Comparison of ENCODE assay signal across 26 mouse cellular contexts in the genomic region with DNA sequence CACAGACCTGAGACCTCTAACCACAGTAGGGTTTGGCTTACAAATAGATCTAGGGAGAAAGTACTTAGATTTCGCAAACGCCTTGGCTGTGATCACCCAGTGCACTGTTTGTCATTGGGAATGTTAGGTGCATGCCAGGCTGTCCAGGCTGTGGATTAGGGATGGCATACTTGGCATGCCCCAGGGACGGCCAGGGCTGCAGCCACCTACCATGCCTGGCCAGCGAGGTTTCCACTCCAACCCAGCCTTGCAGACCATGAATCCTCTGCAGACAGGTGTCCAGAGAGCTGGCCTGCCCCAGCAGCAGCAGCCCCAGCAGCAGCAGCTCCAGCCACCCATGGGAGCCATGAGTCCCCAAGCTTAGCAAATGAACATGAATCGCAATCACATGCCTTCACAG. TPM values are rescaled to one million over a fixed set of nuclear protein-coding genes. Genes with fewer than 3 reads are reported as not detected.
A peak's percentile ranks its signal among the peaks of the same experiment; 100 is the strongest.
DNase-seq lines count a peak whose midpoint lies in the region; ATAC-seq and TF ChIP-seq lines count a peak whose summit lies in the region.
"Had no signal": no experiment of that assay in that cellular context is flagged by ENCODE, and none has a peak within 500 bp of the region (broad histone marks: within the 10 kb centered on the region; RNA-seq: fewer than 3 reads in every experiment).

No protein-coding gene starts in this region.

- no peak overlapping the region for H3K4me2 ChIP-seq in liver, postnatal 0 days (ENCODE audit: low read depth, low read length)
- H3K4me2 ChIP-seq: heart, embryonic 12.5 days; kidney, embryonic 15.5 days; liver, embryonic 15.5 days; lung, embryonic 15.5 days; midbrain, embryonic 12.5 days had no signal

- no peak for TF ChIP-seq POLR2A in liver, adult 2 months (IDR thresholded peaks at IDR 0.05; ENCODE audit: extremely low read depth, insufficient read depth, low read length)
- no peak for TF ChIP-seq POLR2A in small intestine, adult 2 months (IDR thresholded peaks at IDR 0.05; ENCODE audit: low read depth, low read length)
- TF ChIP-seq POLR2A in thymus, adult 2 months (IDR thresholded peaks at IDR 0.05; ENCODE audit: control insufficient read depth, extremely low read depth, insufficient read depth, low read length, poor library complexity) = no peak

- H3K27ac ChIP-seq in liver, adult 2 months (replicated peaks; ENCODE audit: insufficient read depth, low read depth, low read length) = no peak overlapping the region
- H3K27ac ChIP-seq in liver, postnatal 0 days (ENCODE audit: low read depth) = no peak overlapping the region
- H3K27ac ChIP-seq in small intestine, adult 2 months (ENCODE audit: insufficient read depth, low read depth, low read length) = 0 out of 2 replicates have a peak overlapping the region, but pooled peaks have one; percentile 2
- H3K27ac ChIP-seq in thymus, adult 2 months (ENCODE audit: control insufficient read depth, insufficient read depth, low read length) = no peak overlapping the region
- H3K27ac ChIP-seq: forebrain, embryonic 10.5 days; forebrain, embryonic 15.5 days; hindbrain, embryonic 13.5 days; kidney, embryonic 15.5 days; liver, embryonic 15.5 days; lung, embryonic 15.5 days; midbrain, embryonic 12.5 days; neural tube, embryonic 15.5 days had no signal

- H3K4me1 ChIP-seq in liver, adult 2 months (ENCODE audit: control insufficient read depth, insufficient read depth, low read length) = peaks cover 9% of the 10 kb centered on the region
- H3K4me1 ChIP-seq in liver, postnatal 0 days (ENCODE audit: insufficient read depth) = no peaks in the 10 kb centered on the region
- H3K4me1 ChIP-seq in small intestine, adult 2 months (ENCODE audit: control insufficient read depth, insufficient read depth, insufficient read length, low read length) = no peaks in the 10 kb centered on the region
- no peaks in the 10 kb centered on the region for H3K4me1 ChIP-seq in thymus, adult 2 months (replicated peaks; ENCODE audit: control insufficient read depth, insufficient read depth, low read length)
- H3K4me1 ChIP-seq: heart, embryonic 12.5 days; liver, embryonic 15.5 days had no signal

- in situ Hi-C loops in Patski (cut with MboI; ENCODE audit: low pct_unique_long_range_greater_than_20kb) = no loop called here

- no peak for TF ChIP-seq EP300 in liver, postnatal 0 days (IDR thresholded peaks at IDR 0.05; ENCODE audit: low read depth)

- no peaks in the 10 kb centered on the region for H3K79me2 ChIP-seq in liver, adult 2 months (ENCODE audit: control insufficient read depth, insufficient read depth, low read length)

- POLR2A ChIA-PET in Patski (lab: Charles Lee) = no interaction called here

- no peak overlapping the region for H3K9ac ChIP-seq in liver, adult 2 months (ENCODE audit: low read depth, low read length)
- no peak overlapping the region for H3K9ac ChIP-seq in liver, postnatal 0 days (replicated peaks)
- H3K9ac ChIP-seq: heart, embryonic 12.5 days; hindbrain, embryonic 13.5 days; kidney, embryonic 15.5 days; liver, embryonic 15.5 days; lung, embryonic 15.5 days; midbrain, embryonic 12.5 days; neural tube, embryonic 15.5 days had no signal

- no peak for TF ChIP-seq CTCF in liver, adult 2 months (IDR thresholded peaks at IDR 0.05; ENCODE audit: low read depth, low read length)
- no peak for TF ChIP-seq CTCF in liver, postnatal 0 days (IDR thresholded peaks at IDR 0.05; ENCODE audit: low read depth)
- no peak for TF ChIP-seq CTCF in Patski (IDR thresholded peaks at IDR 0.05)
- TF ChIP-seq CTCF in small intestine, adult 2 months (IDR thresholded peaks at IDR 0.05; ENCODE audit: extremely low read depth, insufficient read length, insufficient replicate concordance, low read depth, low read length) = no peak
- no peak for TF ChIP-seq CTCF in thymus, adult 2 months (IDR thresholded peaks at IDR 0.05; ENCODE audit: borderline replicate concordance, control insufficient read depth, extremely low read depth, insufficient read depth, low read length, poor library complexity)

- no peaks in the 10 kb centered on the region for H3K27me3 ChIP-seq in liver, adult 2 months (ENCODE audit: control insufficient read depth, insufficient read depth, low read length)
- H3K27me3 ChIP-seq in liver, postnatal 0 days (ENCODE audit: insufficient read depth, low read length) = peaks cover 22% of the 10 kb centered on the region; the same call in 1 of the 2 replicates
- no peaks in the 10 kb centered on the region for H3K27me3 ChIP-seq in Patski
- H3K27me3 ChIP-seq in small intestine, adult 2 months (ENCODE audit: control insufficient read depth, insufficient read depth, low read length) = no peaks in the 10 kb centered on the region
- H3K27me3 ChIP-seq in thymus, adult 2 months (ENCODE audit: control insufficient read depth, insufficient read depth, low read length) = no peaks in the 10 kb centered on the region

- H3K36me3 ChIP-seq in liver, adult 2 months (ENCODE audit: control insufficient read depth, insufficient read depth, low read length) = no peaks in the 10 kb centered on the region
- no peaks in the 10 kb centered on the region for H3K36me3 ChIP-seq in liver, postnatal 0 days (replicated peaks; ENCODE audit: insufficient read depth, low read length)
- peaks cover 71% of the 10 kb centered on the region for H3K36me3 ChIP-seq in small intestine, adult 2 months (ENCODE audit: control insufficient read depth, insufficient read depth, low read length)
- H3K36me3 ChIP-seq in thymus, adult 2 months (ENCODE audit: control insufficient read depth, insufficient read depth, low read length) = no peaks in the 10 kb centered on the region
- H3K36me3 ChIP-seq: forebrain, embryonic 10.5 days; forebrain, embryonic 15.5 days; heart, embryonic 12.5 days; hindbrain, embryonic 13.5 days; kidney, embryonic 15.5 days; liver, embryonic 15.5 days; lung, embryonic 15.5 days; midbrain, embryonic 12.5 days; neural tube, embryonic 15.5 days had no signal

- no peak for ATAC-seq in liver, postnatal 0 days
- ATAC-seq in Patski = peak; percentile 40
- ATAC-seq: CD4-positive, CD25-positive, alpha-beta regulatory T cell, adult 4 months; forebrain, embryonic 15.5 days; inflammation-experienced regulatory T-cells, adult 6 months had no signal

- CTCF ChIA-PET in Patski (lab: Charles Lee) = no interaction called here

- peak; percentile 48 for DNase-seq in cerebellum, adult 8-10 months
- DNase-seq in cerebellum, postnatal 10 days = no peak
- DNase-seq in liver, adult 2 months (ENCODE audit: extremely low read depth, low read depth, low spot score) = peak; percentile 93
- DNase-seq in liver, postnatal 0 days = no peak
- DNase-seq in Patski (ENCODE audit: low read depth, low spot score) = no peak
- no peak for DNase-seq in thymus, adult 2 months
- DNase-seq: liver; right cerebral cortex, postnatal 25 days; spleen, adult 18-20 months; thymus, adult 18-20 months; thymus, postnatal 4 days had no signal

- WGBS in liver, adult 2 months = 27% methylated on average over 5 of the region's 5 CpGs
- WGBS in liver, postnatal 0 days (ENCODE audit: insufficient replicate concordance) = 61% methylated on average over 5 of the region's 5 CpGs
- 82% methylated on average over 5 of the region's 5 CpGs for WGBS in small intestine, adult 2 months
- WGBS in thymus, adult 2 months = 85% methylated on average over 5 of the region's 5 CpGs

- H3K9me3 ChIP-seq in liver, postnatal 0 days (ENCODE audit: low read length) = no peaks in the 10 kb centered on the region
- H3K9me3 ChIP-seq: forebrain, embryonic 10.5 days; forebrain, embryonic 15.5 days; heart, embryonic 12.5 days; hindbrain, embryonic 13.5 days; kidney, embryonic 15.5 days; liver, embryonic 15.5 days; lung, embryonic 15.5 days; megakaryocyte, embryonic 14.5 days; midbrain, embryonic 12.5 days; neural tube, embryonic 15.5 days had no signal

- H3K4me3 ChIP-seq in liver, adult 2 months (ENCODE audit: insufficient read depth, low read depth, low read length) = no peak overlapping the region
- no peak overlapping the region for H3K4me3 ChIP-seq in liver, postnatal 0 days (ENCODE audit: low read depth, low read length)
- H3K4me3 ChIP-seq in small intestine, adult 2 months (ENCODE audit: low read depth, low read length) = no peak overlapping the region
- no peak overlapping the region for H3K4me3 ChIP-seq in thymus, adult 2 months (ENCODE audit: control insufficient read depth, insufficient read depth, low read length)
- H3K4me3 ChIP-seq: forebrain, embryonic 15.5 days; heart, embryonic 12.5 days; hindbrain, embryonic 13.5 days; kidney, embryonic 15.5 days; liver, embryonic 15.5 days; lung, embryonic 15.5 days; megakaryocyte, embryonic 14.5 days; midbrain, embryonic 12.5 days; neural tube, embryonic 15.5 days had no signal

RNA-seq across cellular contexts. Expression of gene Myh14, which starts 25.4 kb away (rescaled TPM):
- total RNA-seq in liver, adult 2 months (2014; rRNA removed) = 7.0 and 8.0 TPM in 2 replicates
- 5.6 and 6.0 TPM in 2 replicates for polyA plus RNA-seq in liver, adult 2 months (2012; rRNA removed)
- 1.5 and 2.1 TPM in 2 replicates for polyA plus RNA-seq in liver, postnatal 0 days (2015; fragmentation: Nextera tagmentation; extraction: Ambion mirVana)
- 0.31 TPM for polyA plus RNA-seq in Patski (2021)
- polyA plus RNA-seq in small intestine, adult 2 months (2012; rRNA removed) = 196 and 563 TPM in 2 replicates
- polyA plus RNA-seq in thymus, adult 2 months (2012; rRNA removed) = 1.9 and 3.7 TPM in 2 replicates
- total RNA-seq: monocyte, adult 5-6 weeks had no signal
- polyA plus RNA-seq: CD4-positive, CD25-positive, alpha-beta regulatory T cell, adult 4 months; inflammation-experienced regulatory T-cells, adult 6 months had no signal

RNA-seq across cellular contexts. Expression of gene Kcnc3, which starts 54.8 kb away (rescaled TPM):
- 0.37 and 1.2 TPM in 2 replicates for total RNA-seq in liver, adult 2 months (2014; rRNA removed)
- polyA plus RNA-seq in liver, adult 2 months (2012; rRNA removed) = 4.6 and 5.3 TPM in 2 replicates
- 0.13 and 0.20 TPM in 2 replicates for polyA plus RNA-seq in liver, postnatal 0 days (2015; fragmentation: Nextera tagmentation; extraction: Ambion mirVana)
- polyA plus RNA-seq in Patski (2021) = 0.18 TPM
- polyA plus RNA-seq in small intestine, adult 2 months (2012; rRNA removed) = 3.1 and 3.4 TPM in 2 replicates
- polyA plus RNA-seq in thymus, adult 2 months (2012; rRNA removed) = 0.82 and 1.0 TPM in 2 replicates
- polyA plus RNA-seq: heart, postnatal 0 days; inflammation-experienced regulatory T-cells, adult 6 months had no signal

Comparison
In these comparisons a context has a peak if more than half of its experiments do, and no peak if none do; other contexts are left out.
1. DNase-seq: peak in cerebellum, adult 8-10 months (single experiment) and liver, adult 2 months (single experiment); none in cerebellum, postnatal 10 days (0 of 2), liver, postnatal 0 days (single experiment), Patski (single experiment) and thymus, adult 2 months (single experiment).
2. RNA of gene Myh14, which starts 25.4 kb away (polyA plus RNA-seq): 196 to 563 TPM in small intestine, adult 2 months; 5.6 to 6.0 TPM in liver, adult 2 months, 1.9 to 3.7 TPM in thymus, adult 2 months, 1.5 to 2.1 TPM in liver, postnatal 0 days and 0.31 TPM in Patski (single experiment); every median in the first group is over 10 times any median in the second.